Comparison of ENCODE assay signal across 10 mouse cellular contexts in genomic region chr3:35750286-35750685, GRCm38 (mm10). TPM values are rescaled to one million over a fixed set of nuclear protein-coding genes. Genes with fewer than 3 reads are reported as not detected.
A peak's percentile ranks its signal among the peaks of the same experiment; 100 is the strongest.
DNase-seq lines count a peak whose midpoint lies in the region; ATAC-seq and TF ChIP-seq lines count a peak whose summit lies in the region.
"Had no signal": no experiment of that assay in that cellular context is flagged by ENCODE, and none has a peak within 500 bp of the region (broad histone marks: within the 10 kb centered on the region; RNA-seq: fewer than 3 reads in every experiment).

No protein-coding gene starts in this region.

- no peaks in the 10 kb centered on the region for H3K27me3 ChIP-seq in cerebellum, adult 2 months (ENCODE audit: control insufficient read depth, insufficient read depth, low read length)
- no peaks in the 10 kb centered on the region for H3K27me3 ChIP-seq in midbrain, embryonic 14.5 days (ENCODE audit: control insufficient read depth, insufficient read depth, low read length)
- H3K27me3 ChIP-seq: embryonic facial prominence, embryonic 13.5 days; limb, embryonic 12.5 days had no signal

- DNase-seq in cerebellum, adult 2 months = no peak
- no peak for DNase-seq in lung, adult 2 months
- no peak for DNase-seq in lung, adult 18-20 months
- peak; percentile 32 for DNase-seq in retina, postnatal 1 day
- no peak for DNase-seq in midbrain, embryonic 14.5 days

- TF ChIP-seq POLR2A in cerebellum, adult 2 months (IDR thresholded peaks at IDR 0.05; ENCODE audit: borderline replicate concordance, insufficient read depth, low read length) = no peak
- TF ChIP-seq POLR2A in lung, adult 2 months (IDR thresholded peaks at IDR 0.05; ENCODE audit: borderline replicate concordance, extremely low read depth, low read depth, low read length) = no peak
- no peak for TF ChIP-seq POLR2A in bone marrow macrophage, adult 2 months (IDR thresholded peaks at IDR 0.05; ENCODE audit: borderline replicate concordance, low read depth, low read length)

- H3K27ac ChIP-seq in cerebellum, adult 2 months (ENCODE audit: insufficient read depth, low read length) = no peak overlapping the region
- no peak overlapping the region for H3K27ac ChIP-seq in bone marrow macrophage, adult 2 months (ENCODE audit: insufficient read depth, low read depth, low read length)
- no peak overlapping the region for H3K27ac ChIP-seq in midbrain, embryonic 14.5 days (replicated peaks; ENCODE audit: low read depth, low read length)
- H3K27ac ChIP-seq: embryonic facial prominence, embryonic 13.5 days; limb, embryonic 12.5 days had no signal

- WGBS in cerebellum, adult 2 months = 56% methylated on average over 5 of the region's 5 CpGs
- WGBS in lung, adult 2 months = 49% methylated on average over 5 of the region's 5 CpGs
- 56% methylated on average over 5 of the region's 5 CpGs for WGBS in midbrain, embryonic 14.5 days

- ATAC-seq in cerebellum, adult (ENCODE audit: insufficient number of reproducible peaks, low FRiP score, low TSS enrichment) = no peak
- no peak for ATAC-seq in midbrain, embryonic 14.5 days (ENCODE audit: low FRiP score, low TSS enrichment)
- no peak for ATAC-seq in granulocyte monocyte progenitor cell, adult 5-6 weeks (replicated peaks; ENCODE audit: poor library complexity, severe bottlenecking)

- peak; percentile 54; the same call in 1 of the 2 replicates for TF ChIP-seq CTCF in cerebellum, adult 2 months (IDR thresholded peaks at IDR 0.05; ENCODE audit: borderline replicate concordance, insufficient read depth, low read depth, low read length)
- TF ChIP-seq CTCF in lung, adult 2 months (IDR thresholded peaks at IDR 0.05; ENCODE audit: insufficient read depth, low read length) = peak; percentile 47
- TF ChIP-seq CTCF in bone marrow macrophage, adult 2 months (IDR thresholded peaks at IDR 0.05; ENCODE audit: low read depth, low read length) = peak; percentile 23; the same call in 1 of the 2 replicates

- no peak overlapping the region for H3K4me3 ChIP-seq in cerebellum, adult 2 months (replicated peaks; ENCODE audit: insufficient read depth, low read depth, low read length)
- no peak overlapping the region for H3K4me3 ChIP-seq in lung, adult 2 months (replicated peaks; ENCODE audit: extremely low read depth, low read depth, low read length)
- H3K4me3 ChIP-seq in bone marrow macrophage, adult 2 months (ENCODE audit: insufficient read depth, low read length) = no peak overlapping the region
- H3K4me3 ChIP-seq in midbrain, embryonic 14.5 days (replicated peaks; ENCODE audit: low read depth, low read length) = no peak overlapping the region
- H3K4me3 ChIP-seq: embryonic facial prominence, embryonic 13.5 days; limb, embryonic 12.5 days had no signal

- no peaks in the 10 kb centered on the region for H3K9me3 ChIP-seq in midbrain, embryonic 14.5 days (ENCODE audit: control insufficient read depth, low read length)
- H3K9me3 ChIP-seq: embryonic facial prominence, embryonic 13.5 days; limb, embryonic 12.5 days had no signal

- no peak overlapping the region for H3K4me2 ChIP-seq in midbrain, embryonic 14.5 days (ENCODE audit: low read length)
- H3K4me2 ChIP-seq: embryonic facial prominence, embryonic 13.5 days; limb, embryonic 12.5 days had no signal

- no peaks in the 10 kb centered on the region for H3K36me3 ChIP-seq in midbrain, embryonic 14.5 days (ENCODE audit: control insufficient read depth, insufficient read depth, low read length)
- H3K36me3 ChIP-seq: embryonic facial prominence, embryonic 13.5 days; limb, embryonic 12.5 days had no signal

- H3K4me1 ChIP-seq in cerebellum, adult 2 months (ENCODE audit: control insufficient read depth, insufficient read depth, low read length) = no peaks in the 10 kb centered on the region
- no peaks in the 10 kb centered on the region; the same call in 1 of the 2 replicates for H3K4me1 ChIP-seq in lung, adult 2 months (ENCODE audit: control insufficient read depth, insufficient read depth, low read length)
- no peaks in the 10 kb centered on the region for H3K4me1 ChIP-seq in bone marrow macrophage, adult 2 months (ENCODE audit: control insufficient read depth, insufficient read depth, low read length)
- H3K4me1 ChIP-seq in midbrain, embryonic 14.5 days (ENCODE audit: control insufficient read depth, insufficient read depth, low read length) = peaks cover 3% of the 10 kb centered on the region
- H3K4me1 ChIP-seq: embryonic facial prominence, embryonic 13.5 days; limb, embryonic 12.5 days had no signal

- H3K9ac ChIP-seq in midbrain, embryonic 14.5 days (replicated peaks; ENCODE audit: low read length) = no peak overlapping the region
- H3K9ac ChIP-seq: embryonic facial prominence, embryonic 13.5 days; limb, embryonic 12.5 days had no signal

RNA-seq across cellular contexts. Expression of gene Atp11b, which starts 3.6 kb away (rescaled TPM):
- 159 and 163 TPM in 2 replicates for polyA plus RNA-seq in cerebellum, adult 2 months (2012; rRNA removed)
- 12.1 and 16.4 TPM in 2 replicates for polyA plus RNA-seq in lung, adult 2 months (2012; rRNA removed)
- 40.3 and 42.1 TPM in 2 replicates for polyA plus RNA-seq in bone marrow macrophage, adult 2 months (2012; ENCODE audit: insufficient read depth, insufficient read length, missing spikeins)
- polyA plus RNA-seq in midbrain, embryonic 14.5 days (2014; fragmentation: Nextera tagmentation; extraction: Ambion mirVana) = 37.1 and 42.9 TPM in 2 replicates
- 117 and 149 TPM in 2 replicates for total RNA-seq in granulocyte monocyte progenitor cell, adult 5-6 weeks (2014; fragmentation: Nextera tagmentation)
- 111 and 132 TPM in 2 replicates for total RNA-seq in granulocyte monocyte progenitor cell, adult 5-6 weeks (2017)
